8 mouse cellular contexts compared by ENCODE assay signal in genomic region chr15:79927637-79928122, GRCm38 (mm10). TPM values are rescaled to one million over a fixed set of nuclear protein-coding genes. Genes with fewer than 3 reads are reported as not detected.
DNase-seq lines count a peak whose midpoint lies in the region; ATAC-seq lines count a peak whose summit lies in the region.

No protein-coding gene starts in this region.

- H3K27ac ChIP-seq in embryonic facial prominence, embryonic 11.5 days (replicated peaks; ENCODE audit: low read depth, low read length) = 0 out of 2 replicates have a peak overlapping the region, but pooled peaks have one; percentile 22
- H3K27ac ChIP-seq in midbrain, embryonic 11.5 days (ENCODE audit: low read depth, low read length) = no peak overlapping the region

- intact Hi-C loops in left cerebral cortex, postnatal 4 days (cut with DNase I) = no loop called here

- H3K4me2 ChIP-seq in embryonic facial prominence, embryonic 11.5 days (ENCODE audit: low read depth, low read length) = peak overlapping the region; percentile 84
- H3K4me2 ChIP-seq in midbrain, embryonic 11.5 days = peak overlapping the region; percentile 86

- H3K9ac ChIP-seq in embryonic facial prominence, embryonic 11.5 days (replicated peaks; ENCODE audit: low read length) = peak overlapping the region; percentile 54
- peak overlapping the region; percentile 61 for H3K9ac ChIP-seq in midbrain, embryonic 11.5 days (ENCODE audit: low read length)

- WGBS in embryonic facial prominence, embryonic 11.5 days = 0% methylated on average over 29 of the region's 29 CpGs
- WGBS in midbrain, embryonic 11.5 days = under 1% methylated on average over 29 of the region's 29 CpGs

- H3K27me3 ChIP-seq in embryonic facial prominence, embryonic 11.5 days (ENCODE audit: control insufficient read depth, insufficient read depth, low read length) = peaks cover 9% of the 10 kb centered on the region
- peaks cover 7% of the 10 kb centered on the region; the same call in 1 of the 2 replicates for H3K27me3 ChIP-seq in midbrain, embryonic 11.5 days (ENCODE audit: control insufficient read depth, insufficient read depth, low read length)

- H3K9me3 ChIP-seq in embryonic facial prominence, embryonic 11.5 days (replicated peaks; ENCODE audit: control insufficient read depth, low read length) = no peaks in the 10 kb centered on the region
- no peaks in the 10 kb centered on the region for H3K9me3 ChIP-seq in midbrain, embryonic 11.5 days (ENCODE audit: control insufficient read depth, low read length)

- peak; percentile 98 for DNase-seq in adrenal gland, postnatal 14 days
- peak; percentile 82 for DNase-seq in embryonic facial prominence, embryonic 11.5 days (ENCODE audit: low spot score)
- peak; percentile 96 for DNase-seq in kidney, adult 11 months
- DNase-seq in left cerebral cortex, postnatal 4 days = peak; percentile 84
- peak; percentile 95 for DNase-seq in midbrain, embryonic 11.5 days (ENCODE audit: low spot score, missing footprints)
- DNase-seq in right cerebral cortex, postnatal 4 days = peak; percentile 85
- peak; percentile 88 for DNase-seq in yolk sac, embryonic 10.5 days (ENCODE audit: low spot score)

- H3K4me1 ChIP-seq in embryonic facial prominence, embryonic 11.5 days (ENCODE audit: control insufficient read depth, insufficient read depth, low read length) = peaks cover 6% of the 10 kb centered on the region; the same call in 1 of the 2 replicates
- peaks cover 9% of the 10 kb centered on the region for H3K4me1 ChIP-seq in midbrain, embryonic 11.5 days (ENCODE audit: control insufficient read depth, insufficient read depth, low read length)

- ATAC-seq in embryonic facial prominence, embryonic 11.5 days (replicated peaks; ENCODE audit: insufficient number of reproducible peaks, low FRiP score, low TSS enrichment, low read depth) = peak; percentile 67
- peak; percentile 77 for ATAC-seq in granulocyte monocyte progenitor cell, adult 5-6 weeks (replicated peaks; ENCODE audit: poor library complexity, severe bottlenecking)
- ATAC-seq in midbrain, embryonic 11.5 days (ENCODE audit: low FRiP score) = peak; percentile 76

- H3K36me3 ChIP-seq in embryonic facial prominence, embryonic 11.5 days (replicated peaks; ENCODE audit: control insufficient read depth, insufficient read depth, low read depth, low read length) = no peaks in the 10 kb centered on the region
- H3K36me3 ChIP-seq in midbrain, embryonic 11.5 days (ENCODE audit: control insufficient read depth, insufficient read depth, low read length) = no peaks in the 10 kb centered on the region

- H3K4me3 ChIP-seq in embryonic facial prominence, embryonic 11.5 days (ENCODE audit: low read depth, low read length) = peak overlapping the region; percentile 52
- H3K4me3 ChIP-seq in midbrain, embryonic 11.5 days (ENCODE audit: low read depth, low read length) = peak overlapping the region; percentile 55

RNA-seq across cellular contexts. Expression of gene Apobec3, which starts 36.2 kb away (rescaled TPM):
- 19.8 and 38.2 TPM in 2 replicates for total RNA-seq in adrenal gland, postnatal 14 days (2021)
- 7.6 and 7.9 TPM in 2 replicates for polyA plus RNA-seq in embryonic facial prominence, embryonic 11.5 days (2014; fragmentation: Nextera tagmentation; extraction: Ambion mirVana)
- 213 and 215 TPM in 2 replicates for total RNA-seq in granulocyte monocyte progenitor cell, adult 5-6 weeks (2014; fragmentation: Nextera tagmentation)
- total RNA-seq in granulocyte monocyte progenitor cell, adult 5-6 weeks (2017) = 159 and 162 TPM in 2 replicates
- 1 to 10 TPM; 4.7 to 6.0 TPM for total RNA-seq in left cerebral cortex, postnatal 4 days (2021)
- 5.5 and 6.0 TPM in 2 replicates for polyA plus RNA-seq in midbrain, embryonic 11.5 days (2014; fragmentation: Nextera tagmentation; extraction: Ambion mirVana)

RNA-seq across cellular contexts. Expression of gene Cbx7, which starts 43.2 kb away (rescaled TPM):
- 7.2 and 12.8 TPM in 2 replicates for total RNA-seq in adrenal gland, postnatal 14 days (2021)
- 0.75 and 1.3 TPM in 2 replicates for polyA plus RNA-seq in embryonic facial prominence, embryonic 11.5 days (2014; fragmentation: Nextera tagmentation; extraction: Ambion mirVana)
- 3.4 and 3.7 TPM in 2 replicates for total RNA-seq in granulocyte monocyte progenitor cell, adult 5-6 weeks (2014; fragmentation: Nextera tagmentation)
- 0.26 and 1.7 TPM in 2 replicates for total RNA-seq in granulocyte monocyte progenitor cell, adult 5-6 weeks (2017)
- total RNA-seq in left cerebral cortex, postnatal 4 days (2021) = 1 to 10 TPM; 5.6 to 6.8 TPM
- 1.4 and 1.9 TPM in 2 replicates for polyA plus RNA-seq in midbrain, embryonic 11.5 days (2014; fragmentation: Nextera tagmentation; extraction: Ambion mirVana)
